Mouse (Mus musculus) heart, postnatal 36 days (tissue): ENCODE data around the gene Olfr648. TPM values are rescaled to one million over a fixed set of nuclear protein-coding genes. Genes with fewer than 3 reads are reported as not detected.

Experiments used
- total RNA-seq, 2 experiments: library from RNA; stranded (reverse); gene quantifications; 2 replicates each; pipeline ENCODE4 v1.2.3; 2021

The Olfr648 gene
- total RNA-seq, 2 experiments from 2014 or later = not detected

Other genes with a start within 250 kb of the Olfr648 start
- gene Olfr632, start 249.0 kb downstream of the Olfr648 start, total RNA-seq = not detected
- gene Olfr633, start 239.0 kb downstream of the Olfr648 start, total RNA-seq = not detected
- gene Olfr635, start 212.2 kb downstream of the Olfr648 start, total RNA-seq = not detected
- not detected for gene Olfr638, start 184.6 kb downstream of the Olfr648 start, total RNA-seq
- gene Olfr639, start 166.1 kb downstream of the Olfr648 start, total RNA-seq = not detected
- gene Olfr640, start 157.8 kb downstream of the Olfr648 start, total RNA-seq = not detected
- not detected for gene Olfr641, start 147.9 kb downstream of the Olfr648 start, total RNA-seq
- gene Olfr642, start 130.7 kb downstream of the Olfr648 start, total RNA-seq = not detected
- not detected for gene 4930516K23Rik, start 121.9 kb downstream of the Olfr648 start, total RNA-seq
- not detected for gene Olfr644, start 111.5 kb downstream of the Olfr648 start, total RNA-seq
- gene Olfr645, start 97.9 kb downstream of the Olfr648 start, total RNA-seq = not detected
- not detected for gene Olfr646, start 78.5 kb downstream of the Olfr648 start, total RNA-seq
- gene Ubqln5, start 53.6 kb downstream of the Olfr648 start, total RNA-seq = not detected
- not detected for gene Olfr643, start 46.0 kb downstream of the Olfr648 start, total RNA-seq
- gene Ubqln3, start 40.1 kb downstream of the Olfr648 start, total RNA-seq = not detected
- gene Ubqlnl, start 32.8 kb downstream of the Olfr648 start, total RNA-seq = not detected
- not detected for gene Olfm5, start 18.6 kb downstream of the Olfr648 start, total RNA-seq
- gene Olfr649, start 12.6 kb upstream of the Olfr648 start, total RNA-seq = not detected
- under 1 TPM; 0.14 to 0.89 TPM for gene Trim6, start 35.4 kb upstream of the Olfr648 start, total RNA-seq
- 1 to 10 TPM; 4.0 to 6.1 TPM for gene Trim34a, start 61.1 kb upstream of the Olfr648 start, total RNA-seq
- 1 to 10 TPM; 2.0 to 3.0 TPM for gene Trim5, start 104.7 kb upstream of the Olfr648 start, total RNA-seq
- gene Trim12a, start 132.1 kb upstream of the Olfr648 start, total RNA-seq = 1 to 10 TPM; 6.6 to 9.2 TPM
- gene Trim34b, start 146.1 kb upstream of the Olfr648 start, total RNA-seq = under 1 TPM; 0.36 to 0.54 TPM
- gene Trim12c, start 170.0 kb upstream of the Olfr648 start, total RNA-seq = 1 to 10 TPM; 5.1 to 5.3 TPM
- under 1 TPM; 0.11 to 0.22 TPM for gene Trim30b, start 186.5 kb upstream of the Olfr648 start, total RNA-seq
- gene Trim30c, start 217.4 kb upstream of the Olfr648 start, total RNA-seq = under 1 TPM in 1 of 2 experiments, not detected in 1; 0.41 TPM